Mouse (Mus musculus) cortical plate, adult 2 months (tissue): ENCODE measurements around the gene Fsd2. TPM values are rescaled to one million over a fixed set of nuclear protein-coding genes. Genes with fewer than 3 reads are reported as not detected.
A peak's percentile ranks its signal among the peaks of the same experiment; 100 is the strongest.

Source experiments
- H3K27ac ChIP-seq: fragments of 200-500 bp; 2 replicates; pipeline ENCODE4 v1.5.1; 2012; ENCODE audit warnings: low read length, control low read depth, inconsistent platforms; ENCODE audit not compliant: insufficient read depth
- H3K4me1 ChIP-seq: fragments of 200-500 bp; 2 replicates; pipeline ENCODE4 v1.6.1; 2011; ENCODE audit warnings: low read length; ENCODE audit not compliant: control insufficient read depth, insufficient read depth
- H3K4me3 ChIP-seq: fragments of 200-500 bp; 2 replicates; pipeline ENCODE4 v1.5.1; 2011; ENCODE audit warnings: mild to moderate bottlenecking, low read length, control low read depth; ENCODE audit not compliant: insufficient read depth
- CTCF ChIP-seq: fragments of 200-500 bp; IDR thresholded peaks from 2 replicates; pipeline ENCODE4 v1.5.1; 2011; ENCODE audit warnings: mild to moderate bottlenecking, control low read depth, low read length; ENCODE audit not compliant: insufficient read depth; ENCODE audit errors: extremely low read depth
- POLR2A ChIP-seq: fragments of 200-500 bp; IDR thresholded peaks from 2 replicates; pipeline ENCODE4 v1.6.1; 2011; ENCODE audit warnings: mild to moderate bottlenecking, low read length, control low read depth; ENCODE audit not compliant: insufficient read depth; ENCODE audit errors: extremely low read depth
- polyA plus RNA-seq: library from polyadenylated mRNA; depleted of rRNA; stranded (reverse); fragments of >200 nt; gene quantifications from 2 replicates; pipeline ENCODE4 v1.2.3, GENCODE M21; 2012; rRNA removed

Fsd2 gene
- polyA plus RNA-seq: 0.11 and 0.13 TPM in 2 replicates

DNA sequence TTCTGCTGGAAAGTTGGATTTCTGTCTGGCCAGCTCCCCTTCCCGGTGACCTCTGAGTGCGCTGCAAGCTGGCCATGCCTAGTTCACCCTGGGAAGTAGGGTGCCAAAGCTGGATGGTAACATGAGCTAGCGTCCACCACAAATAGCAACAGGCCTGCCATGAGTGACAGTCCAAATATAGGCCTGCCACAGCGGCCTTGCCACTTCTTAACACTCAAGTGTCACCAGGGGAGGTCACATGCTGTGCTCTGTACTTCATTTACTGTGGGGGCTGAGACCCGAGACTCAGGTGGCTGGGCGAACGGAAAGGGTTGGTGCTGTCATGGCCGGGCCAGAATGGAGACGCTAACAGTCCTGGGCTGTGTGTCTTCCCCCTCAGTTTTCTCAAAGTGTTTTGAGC lies at the start of gene Fsd2:
Fsd2 (minus strand) TSS at position 53 of the 400 bp plus-strand sequence.
- Histone ChIP-seq H3K4me1 (no peaks in the 10 kb centered on the region), H3K4me3 (no peak within 1 kb of the TSS), H3K27ac (no peak within 1 kb of the TSS)
- no peak for TF ChIP-seq POLR2A
- TF ChIP-seq CTCF: no peak

DNA sequence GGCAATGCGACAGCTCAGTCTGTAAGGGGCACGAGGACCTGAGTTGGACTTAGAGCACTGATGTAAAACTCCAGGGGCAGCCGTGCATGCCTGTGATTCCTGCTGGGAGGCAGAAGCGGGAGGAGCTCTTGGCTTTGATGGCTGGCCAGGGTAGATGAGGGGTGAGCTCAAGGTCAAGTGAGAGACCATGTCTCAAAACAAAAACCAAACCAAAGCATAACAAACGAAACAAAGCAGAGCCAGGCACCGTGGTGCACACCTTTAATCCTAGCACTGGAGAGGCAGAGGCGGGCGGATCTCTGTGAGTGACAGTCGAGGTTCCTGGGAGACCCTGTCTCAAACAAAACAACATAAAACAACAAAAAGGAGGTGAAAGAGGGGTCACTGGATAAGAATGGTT lies 48.3 kb upstream of the Fsd2 start:
- Histone ChIP-seq H3K4me1 (no peaks in the 10 kb centered on the region), H3K27ac (no peak overlapping the region), H3K4me3 (no peak overlapping the region)
- TF ChIP-seq CTCF (no peak), POLR2A (no peak)

DNA sequence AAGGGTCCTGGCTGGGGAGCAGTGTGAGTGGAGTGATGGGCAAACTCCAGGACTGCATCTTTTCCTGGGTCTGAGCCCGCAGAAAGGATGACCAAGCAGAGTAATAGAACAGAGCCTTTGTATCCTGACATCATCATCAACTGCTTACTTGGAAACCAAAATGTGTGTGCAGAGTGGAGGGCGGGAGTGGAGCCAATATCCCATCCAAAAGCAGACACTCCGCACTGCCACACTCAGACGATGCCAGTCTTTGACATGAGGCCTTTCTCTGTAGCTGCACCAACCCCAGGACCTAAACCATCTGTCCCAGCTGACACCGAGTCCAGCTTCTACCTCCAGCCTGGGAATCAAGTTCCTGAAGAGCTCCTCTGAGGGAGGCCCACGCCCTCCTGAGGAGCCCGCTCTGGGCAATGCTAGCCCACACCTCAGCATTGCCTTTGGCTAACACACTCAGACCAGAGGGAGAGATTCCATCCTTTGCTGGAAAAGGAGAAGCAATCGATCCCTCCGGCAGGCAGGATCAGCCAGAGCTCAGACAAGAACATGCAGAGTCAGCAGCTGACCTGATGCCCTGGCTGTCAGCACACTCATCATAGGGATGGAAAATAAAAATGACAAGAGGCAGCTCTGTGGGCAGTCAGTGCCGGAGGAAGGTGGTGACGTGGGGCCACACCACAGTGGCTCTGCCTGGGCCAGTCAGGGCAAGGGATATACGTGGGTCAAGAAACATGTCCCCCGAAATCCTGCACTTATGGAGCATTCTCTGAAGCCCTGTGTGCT lies 46.3 kb upstream of the Fsd2 start:
- TF ChIP-seq POLR2A (no peak), CTCF (no peak)
- H3K27ac ChIP-seq: no peak overlapping the region
- no peaks in the 10 kb centered on the region for H3K4me1 ChIP-seq
- H3K4me3 ChIP-seq: no peak overlapping the region

DNA sequence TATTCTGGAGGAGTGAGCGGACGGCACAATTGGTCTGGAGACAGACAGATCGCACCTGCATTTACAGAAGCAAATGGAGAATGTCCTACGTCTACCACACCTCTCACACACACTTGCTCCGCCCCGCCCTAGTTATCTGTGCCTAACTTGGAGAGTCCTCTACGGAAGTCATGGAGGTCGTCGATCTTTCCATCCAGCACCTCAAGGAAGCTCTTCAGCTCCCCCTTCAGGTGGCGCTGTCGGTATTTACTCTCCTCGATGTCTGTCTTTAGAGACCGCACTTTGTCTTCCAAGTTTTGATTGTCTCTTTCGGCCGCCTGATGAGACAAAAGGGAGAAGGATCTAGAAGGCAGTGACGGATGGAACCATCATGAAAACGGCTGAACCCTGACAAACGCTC lies 43.4 kb upstream of the Fsd2 start:
- H3K4me3 ChIP-seq: no peak overlapping the region
- TF ChIP-seq CTCF (peak; percentile 33), POLR2A (no peak)
- H3K4me1 ChIP-seq: no peaks in the 10 kb centered on the region
- H3K27ac ChIP-seq: no peak overlapping the region

DNA sequence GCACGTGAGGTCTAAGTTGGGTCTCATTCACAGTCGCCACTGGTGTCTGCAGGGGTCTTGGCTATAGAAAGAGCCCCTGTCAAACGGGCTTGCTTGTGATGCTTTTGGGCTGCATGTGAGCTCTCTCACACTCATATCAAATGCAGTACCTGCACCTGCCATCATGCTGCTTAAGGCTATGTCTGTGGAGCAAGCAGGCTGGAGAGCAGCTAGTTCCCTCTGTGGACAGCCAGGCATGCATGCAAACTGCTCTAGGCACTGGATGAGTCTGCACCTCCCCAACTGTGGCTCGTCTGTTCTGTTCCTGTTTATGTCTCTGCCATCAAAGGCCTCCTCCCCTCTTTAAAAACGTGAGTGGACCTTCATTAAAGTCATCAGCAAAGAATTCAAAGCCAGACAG lies 39.7 kb upstream of the Fsd2 start:
- TF ChIP-seq CTCF (no peak), POLR2A (no peak)
- H3K27ac ChIP-seq: no peak overlapping the region
- no peaks in the 10 kb centered on the region for H3K4me1 ChIP-seq
- H3K4me3 ChIP-seq: no peak overlapping the region

DNA sequence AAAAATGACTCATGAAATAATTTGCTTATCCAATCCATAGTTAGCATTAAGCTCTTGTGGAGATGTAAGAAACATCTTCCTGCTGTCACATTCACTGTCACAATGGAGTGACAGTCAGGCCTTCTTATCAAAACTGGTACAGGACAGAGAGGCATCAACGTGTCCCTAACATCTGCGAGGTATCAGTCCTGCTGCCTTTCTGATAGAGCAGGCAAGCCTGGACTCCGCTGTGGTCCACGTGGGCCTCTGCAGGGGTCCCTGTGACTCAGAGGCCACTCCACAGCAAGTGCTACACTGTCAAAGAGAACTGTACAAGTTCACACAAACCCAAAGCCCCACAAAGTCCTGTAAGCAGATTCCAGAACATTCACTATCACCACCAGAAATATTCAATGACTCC lies 38.7 kb upstream of the Fsd2 start:
- Histone ChIP-seq H3K27ac (no peak overlapping the region), H3K4me3 (no peak overlapping the region), H3K4me1 (no peaks in the 10 kb centered on the region)
- TF ChIP-seq POLR2A (no peak), CTCF (no peak)

DNA sequence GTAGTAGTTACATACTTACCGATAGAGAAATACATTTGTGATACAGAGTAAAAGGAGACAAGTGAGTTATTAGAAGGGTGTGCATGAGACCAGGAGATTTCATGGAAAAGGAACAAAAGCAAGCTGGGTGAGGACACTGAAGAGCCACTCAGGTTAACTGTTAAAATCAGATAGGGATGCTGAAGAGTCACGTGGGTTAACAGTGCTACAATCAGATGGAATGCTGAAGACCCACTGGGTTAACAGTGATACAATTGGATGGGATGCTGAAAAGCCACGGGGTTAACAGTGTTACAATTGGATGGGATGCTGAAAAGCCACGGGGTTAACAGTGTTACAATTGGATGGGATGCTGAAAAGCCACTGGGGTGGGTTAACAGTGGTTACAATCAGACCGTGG lies 38.2 kb upstream of the Fsd2 start:
- no peak overlapping the region for H3K27ac ChIP-seq
- no peak for TF ChIP-seq POLR2A
- no peak for TF ChIP-seq CTCF
- H3K4me3 ChIP-seq: no peak overlapping the region

DNA sequence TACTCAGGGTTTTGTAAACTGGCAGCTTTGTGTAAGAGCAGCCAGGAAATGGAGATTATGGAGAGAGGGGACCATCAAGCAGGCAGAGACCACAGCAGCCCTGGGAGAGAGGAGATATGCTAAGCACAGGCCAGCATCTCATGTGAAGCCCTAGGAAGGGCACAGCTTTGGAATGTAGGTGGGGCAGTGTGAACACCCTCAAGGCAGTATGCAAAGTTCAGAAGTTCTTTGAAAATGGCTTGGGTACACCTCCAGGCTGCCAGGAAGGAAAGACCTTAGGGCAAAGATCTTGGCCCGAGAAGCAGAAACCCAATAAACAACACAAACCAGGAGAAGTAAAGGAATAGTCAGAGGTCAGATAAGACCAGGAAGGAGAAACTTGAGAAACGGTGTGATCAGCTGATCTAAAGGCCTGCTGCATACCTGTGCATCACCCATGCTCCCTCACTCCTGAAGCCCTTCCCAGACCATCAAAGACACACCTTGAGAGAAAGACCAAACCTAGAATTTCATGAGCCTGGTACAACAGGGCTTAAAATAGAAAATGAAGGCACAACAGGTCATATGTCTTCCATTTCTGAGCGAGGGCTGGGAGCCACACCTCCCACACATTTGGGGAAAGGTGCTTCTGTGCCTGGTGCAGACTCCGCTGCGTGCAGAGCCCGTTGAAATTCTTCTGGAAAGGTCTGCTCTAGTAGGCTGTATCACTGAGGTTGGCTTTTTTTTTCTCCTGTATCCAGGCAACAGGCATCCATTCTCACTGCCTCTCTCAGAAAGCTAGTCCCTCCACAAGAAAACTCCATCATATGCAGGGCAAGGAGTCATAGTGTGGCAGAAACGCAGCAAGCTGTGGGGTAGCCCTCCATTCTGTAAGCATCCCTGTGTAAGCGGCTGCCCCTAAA lies 32.9 kb upstream of the Fsd2 start:
- Histone ChIP-seq H3K4me1 (peaks cover 9% of the 10 kb centered on the region), H3K27ac (peak overlapping the region; percentile 36; the same call in 1 of the 2 replicates)

More for the DNA sequence above, 38.2 kb upstream of the Fsd2 start:
- H3K4me1 ChIP-seq: 0 out of 2 replicates have a peak, but pooled peaks cover 1% of the 10 kb centered on the region

DNA sequence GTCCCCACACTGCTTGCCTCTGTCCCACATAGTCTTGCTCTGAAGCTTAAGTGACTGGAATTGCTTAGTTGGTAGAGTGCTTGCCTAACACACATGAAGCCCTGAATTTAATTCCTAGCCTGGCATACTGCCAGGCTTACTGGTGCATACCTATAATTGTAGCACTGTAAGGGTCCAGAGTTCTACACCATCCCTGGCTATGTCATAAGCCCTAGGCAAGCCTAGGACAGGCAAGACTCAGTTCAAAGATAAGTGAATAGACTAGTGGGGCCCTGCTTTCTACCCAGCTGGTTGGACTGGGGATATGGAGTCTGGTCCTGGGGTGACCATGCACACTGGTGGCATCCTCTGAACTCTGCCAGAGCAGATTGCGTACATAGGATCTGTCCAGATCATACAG lies 30.9 kb upstream of the Fsd2 start:
- Histone ChIP-seq H3K27ac (no peak overlapping the region), H3K4me1 (peaks cover 9% of the 10 kb centered on the region), H3K4me3 (no peak overlapping the region)
- TF ChIP-seq POLR2A: no peak
- TF ChIP-seq CTCF: no peak

More for the DNA sequence above, 32.9 kb upstream of the Fsd2 start:
- no peak overlapping the region for H3K4me3 ChIP-seq
- TF ChIP-seq POLR2A (no peak), CTCF (no peak)

DNA sequence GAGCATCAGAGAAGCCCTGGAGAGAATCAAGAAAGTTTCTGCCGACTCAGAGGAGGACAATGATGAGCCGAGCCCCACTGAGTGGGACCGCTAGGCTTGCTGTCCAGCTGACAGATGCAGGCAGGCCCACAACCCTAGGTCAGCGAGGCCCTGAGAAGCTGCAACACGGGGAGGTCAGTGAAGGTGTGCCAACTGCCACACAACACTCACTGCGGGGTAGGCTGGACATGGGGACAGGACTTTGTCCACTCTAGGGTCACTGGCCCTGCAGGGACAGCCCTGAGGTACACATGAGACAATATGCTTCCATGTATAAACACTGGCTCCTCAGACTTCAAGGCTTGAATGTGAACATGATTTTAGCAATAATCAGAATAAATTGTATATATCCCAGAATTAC lies 29.3 kb upstream of the Fsd2 start:
- Histone ChIP-seq H3K27ac (no peak overlapping the region), H3K4me1 (peaks cover 9% of the 10 kb centered on the region), H3K4me3 (no peak overlapping the region)
- TF ChIP-seq CTCF (no peak), POLR2A (no peak)
